Mouse (Mus musculus): ENCODE results near the gene Aicda. TPM values are rescaled to one million over a fixed set of nuclear protein-coding genes. Genes with fewer than 3 reads are reported as not detected.
"Not testable (repeated sequence)": the region's sequence is repeated elsewhere in the genome, so short reads cannot be mapped to it uniquely, and the experiment has no call there.

Gene Aicda
- polyA plus RNA-seq (2012; rRNA removed): 0.17 and 0.44 TPM in 2 replicates

GRCm38 (mm10) chr6:122553606-122554005 is at the start of gene Aicda:
Aicda (plus strand) TSS chr6:122553801.
- TF ChIP-seq CTCF (IDR thresholded peaks at IDR 0.05; ENCODE audit: extremely low read depth, insufficient read length, insufficient replicate concordance, low read depth, low read length) (no peak), POLR2A (IDR thresholded peaks at IDR 0.05; ENCODE audit: low read depth, low read length) (no peak)

GRCm38 (mm10) chr6:122505041-122505440 is 48.6 kb upstream of the Aicda start:
- Histone ChIP-seq H3K36me3 (ENCODE audit: control insufficient read depth, insufficient read depth, low read length) (no peaks in the 10 kb centered on the region), H3K27ac (ENCODE audit: insufficient read depth, low read depth, low read length) (no peak overlapping the region), H3K4me3 (ENCODE audit: low read depth, low read length) (no peak overlapping the region), H3K27me3 (ENCODE audit: control insufficient read depth, insufficient read depth, low read length) (no peaks in the 10 kb centered on the region), H3K4me1 (ENCODE audit: control insufficient read depth, insufficient read depth, insufficient read length, low read length) (no peaks in the 10 kb centered on the region)
- 65% methylated on average over 4 of the region's 4 CpGs for WGBS
- no peak for TF ChIP-seq POLR2A (IDR thresholded peaks at IDR 0.05; ENCODE audit: low read depth, low read length)
- TF ChIP-seq CTCF (IDR thresholded peaks at IDR 0.05; ENCODE audit: extremely low read depth, insufficient read length, insufficient replicate concordance, low read depth, low read length): no peak

More at GRCm38 (mm10) chr6:122553606-122554005, at the start of gene Aicda:
- no peak within 1 kb of the TSS for H3K4me3 ChIP-seq (ENCODE audit: low read depth, low read length)
- 55% methylated on average over 9 of the region's 9 CpGs for WGBS
- H3K27ac ChIP-seq (ENCODE audit: insufficient read depth, low read depth, low read length): no peak within 1 kb of the TSS
- no peaks in the 10 kb centered on the region for H3K36me3 ChIP-seq (ENCODE audit: control insufficient read depth, insufficient read depth, low read length)
- H3K27me3 ChIP-seq (ENCODE audit: control insufficient read depth, insufficient read depth, low read length): no peaks in the 10 kb centered on the region
- no peaks in the 10 kb centered on the region for H3K4me1 ChIP-seq (ENCODE audit: control insufficient read depth, insufficient read depth, insufficient read length, low read length)

- Histone ChIP-seq H3K27ac (ENCODE audit: insufficient read depth, low read depth, low read length) (no peak within 1 kb of the TSS), H3K27me3 (ENCODE audit: control insufficient read depth, insufficient read depth, low read length) (no peaks in the 10 kb centered on the region), H3K4me3 (ENCODE audit: low read depth, low read length) (no peak within 1 kb of the TSS), H3K36me3 (ENCODE audit: control insufficient read depth, insufficient read depth, low read length) (no peaks in the 10 kb centered on the region), H3K4me1 (ENCODE audit: control insufficient read depth, insufficient read depth, insufficient read length, low read length) (no peaks in the 10 kb centered on the region)
- no peak for TF ChIP-seq POLR2A (IDR thresholded peaks at IDR 0.05; ENCODE audit: low read depth, low read length)
- TF ChIP-seq CTCF (IDR thresholded peaks at IDR 0.05; ENCODE audit: extremely low read depth, insufficient read length, insufficient replicate concordance, low read depth, low read length): no peak
- WGBS: 81% methylated on average over 3 of the region's 3 CpGs
Measured at GRCm38 (mm10) chr6:122505545-122505944, 48.1 kb upstream of the Aicda start, which contains the start of gene Mfap5. Mfap5 (plus strand) TSS chr6:122505845.

- Histone ChIP-seq H3K36me3 (ENCODE audit: control insufficient read depth, insufficient read depth, low read length) (no peaks in the 10 kb centered on the region), H3K27me3 (ENCODE audit: control insufficient read depth, insufficient read depth, low read length) (no peaks in the 10 kb centered on the region), H3K4me1 (ENCODE audit: control insufficient read depth, insufficient read depth, insufficient read length, low read length) (no peaks in the 10 kb centered on the region), H3K27ac (ENCODE audit: insufficient read depth, low read depth, low read length) (no peak overlapping the region), H3K4me3 (ENCODE audit: low read depth, low read length) (no peak overlapping the region)
- TF ChIP-seq POLR2A (IDR thresholded peaks at IDR 0.05; ENCODE audit: low read depth, low read length) (no peak), CTCF (IDR thresholded peaks at IDR 0.05; ENCODE audit: extremely low read depth, insufficient read length, insufficient replicate concordance, low read depth, low read length) (no peak)
- WGBS: 79% methylated on average over 8 of the region's 8 CpGs
Measured at GRCm38 (mm10) chr6:122508494-122508893, 45.1 kb upstream of the Aicda start.

- H3K27ac ChIP-seq (ENCODE audit: insufficient read depth, low read depth, low read length): no peak overlapping the region
- 44% methylated on average over 12 of the region's 12 CpGs for WGBS
- H3K4me1 ChIP-seq (ENCODE audit: control insufficient read depth, insufficient read depth, insufficient read length, low read length): no peaks in the 10 kb centered on the region
- TF ChIP-seq CTCF (IDR thresholded peaks at IDR 0.05; ENCODE audit: extremely low read depth, insufficient read length, insufficient replicate concordance, low read depth, low read length) (no peak), POLR2A (IDR thresholded peaks at IDR 0.05; ENCODE audit: low read depth, low read length) (no peak)
- H3K36me3 ChIP-seq (ENCODE audit: control insufficient read depth, insufficient read depth, low read length): no peaks in the 10 kb centered on the region
- H3K27me3 ChIP-seq (ENCODE audit: control insufficient read depth, insufficient read depth, low read length): no peaks in the 10 kb centered on the region
- no peak overlapping the region for H3K4me3 ChIP-seq (ENCODE audit: low read depth, low read length)
Measured at GRCm38 (mm10) chr6:122512914-122513878, 40.4 kb upstream of the Aicda start.

GRCm38 (mm10) chr6:122514312-122514711 is 39.3 kb upstream of the Aicda start:
- no peak overlapping the region for H3K4me3 ChIP-seq (ENCODE audit: low read depth, low read length)
- no peaks in the 10 kb centered on the region for H3K27me3 ChIP-seq (ENCODE audit: control insufficient read depth, insufficient read depth, low read length)
- H3K4me1 ChIP-seq (ENCODE audit: control insufficient read depth, insufficient read depth, insufficient read length, low read length): no peaks in the 10 kb centered on the region
- no peaks in the 10 kb centered on the region for H3K36me3 ChIP-seq (ENCODE audit: control insufficient read depth, insufficient read depth, low read length)
- TF ChIP-seq CTCF (IDR thresholded peaks at IDR 0.05; ENCODE audit: extremely low read depth, insufficient read length, insufficient replicate concordance, low read depth, low read length) (no peak), POLR2A (IDR thresholded peaks at IDR 0.05; ENCODE audit: low read depth, low read length) (no peak)
- no peak overlapping the region for H3K27ac ChIP-seq (ENCODE audit: insufficient read depth, low read depth, low read length)
- 51% methylated on average over 3 of the region's 3 CpGs for WGBS

- 94% methylated on average over 2 of the region's 2 CpGs for WGBS
- not testable (repeated sequence) for H3K4me1 ChIP-seq (ENCODE audit: control insufficient read depth, insufficient read depth, insufficient read length, low read length); H3K36me3 ChIP-seq (ENCODE audit: control insufficient read depth, insufficient read depth, low read length); H3K27me3 ChIP-seq (ENCODE audit: control insufficient read depth, insufficient read depth, low read length); H3K27ac ChIP-seq (ENCODE audit: insufficient read depth, low read depth, low read length); H3K4me3 ChIP-seq (ENCODE audit: low read depth, low read length)
Measured at GRCm38 (mm10) chr6:122515762-122516161, 37.8 kb upstream of the Aicda start.
